Mouse (Mus musculus): ENCODE measurements around the gene Ube2e1.
"Not testable (repeated sequence)": the region's sequence is repeated elsewhere in the genome, so short reads cannot be mapped to it uniquely, and the experiment has no call there.

The Ube2e1 gene

DNA sequence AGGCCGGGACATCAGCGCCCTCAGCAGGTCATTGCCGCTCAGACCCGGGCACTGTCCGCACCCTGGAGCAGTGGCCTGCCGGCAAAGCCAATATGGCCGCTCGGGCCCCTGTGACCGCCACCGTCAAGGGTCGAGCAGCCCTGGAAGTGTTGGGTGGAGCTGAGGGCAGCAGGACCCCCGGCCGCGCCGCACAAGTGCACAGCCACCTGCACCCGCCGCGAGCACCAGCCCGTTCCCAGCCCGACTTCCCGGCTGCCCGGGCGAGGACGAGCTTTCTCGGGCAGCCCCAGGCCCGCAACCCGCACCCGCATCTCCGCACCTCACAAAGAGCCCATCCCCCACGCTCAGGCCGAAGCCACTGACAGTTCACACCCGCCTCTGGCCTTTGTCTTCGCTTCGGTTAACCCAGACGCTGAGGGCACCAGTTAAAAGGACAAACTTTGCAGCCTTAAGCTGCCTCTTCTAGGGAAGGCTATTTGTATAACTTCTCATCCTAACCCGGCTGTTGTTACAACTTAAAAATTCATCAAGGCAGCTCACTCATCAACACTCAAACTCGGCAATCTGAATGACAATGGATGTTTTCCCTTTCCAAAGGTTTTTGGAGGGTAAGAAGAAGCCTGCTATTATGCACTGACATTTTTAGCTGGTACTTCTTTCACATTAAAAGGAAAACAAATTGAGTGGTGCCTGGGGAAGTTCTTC is 4.5 kb downstream of the Ube2e1 start:
- no peak for DNase-seq (ENCODE audit: low read depth, low spot score)

GRCm38 (mm10) chr14:18317457-18318411 is 13.9 kb downstream of the Ube2e1 start:
- DNase-seq (ENCODE audit: low read depth, low spot score), result no peak

DNA sequence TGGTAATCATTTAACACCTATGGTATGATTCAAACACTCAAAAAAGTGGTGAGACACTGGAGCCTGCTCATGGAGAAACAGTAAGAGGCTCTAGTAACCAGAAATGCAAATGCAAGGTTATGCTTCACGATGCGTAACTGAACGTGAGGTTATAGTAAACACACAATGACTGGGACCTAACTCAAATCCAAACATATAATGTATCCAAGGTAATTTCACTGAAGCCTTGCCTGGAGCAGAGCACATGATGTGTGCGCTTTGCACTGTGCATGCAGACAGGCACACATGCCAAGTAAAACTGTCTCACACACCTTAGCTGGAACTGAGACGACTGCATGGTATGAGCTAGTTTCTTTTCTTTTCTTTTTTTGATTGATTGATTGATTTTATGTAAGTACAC is 27.5 kb downstream of the Ube2e1 start:
- no peak for DNase-seq (ENCODE audit: low read depth, low spot score)

GRCm38 (mm10) chr14:18303262-18303661 is 28.4 kb downstream of the Ube2e1 start:
- DNase-seq (ENCODE audit: low read depth, low spot score), result no peak

- no peak for DNase-seq (ENCODE audit: low read depth, low spot score)
Observed at GRCm38 (mm10) chr14:18302750-18303149, 28.9 kb downstream of the Ube2e1 start.

- no peak for DNase-seq (ENCODE audit: low read depth, low spot score)
Observed at GRCm38 (mm10) chr14:18301591-18301990, 30.1 kb downstream of the Ube2e1 start.

DNA sequence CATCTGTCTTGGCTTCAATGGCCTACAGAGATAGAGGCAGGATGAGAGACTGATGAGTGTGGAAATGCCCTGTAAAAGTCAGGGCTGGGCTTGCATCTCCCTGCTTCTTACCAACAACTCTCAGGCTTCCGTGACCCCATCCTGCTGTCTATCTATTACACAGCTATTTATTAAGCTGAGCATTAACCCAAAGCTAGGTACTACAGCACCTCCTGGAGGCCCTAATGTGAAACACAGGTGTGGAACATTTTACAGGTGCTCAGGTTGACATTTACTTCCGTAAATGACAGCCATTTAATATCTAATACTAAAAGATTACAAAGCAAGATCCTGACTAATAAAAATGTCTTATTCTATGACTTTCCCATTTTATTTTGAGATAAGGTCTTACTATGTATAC is 31.0 kb downstream of the Ube2e1 start:
- DNase-seq (ENCODE audit: low read depth, low spot score), result no peak

DNA sequence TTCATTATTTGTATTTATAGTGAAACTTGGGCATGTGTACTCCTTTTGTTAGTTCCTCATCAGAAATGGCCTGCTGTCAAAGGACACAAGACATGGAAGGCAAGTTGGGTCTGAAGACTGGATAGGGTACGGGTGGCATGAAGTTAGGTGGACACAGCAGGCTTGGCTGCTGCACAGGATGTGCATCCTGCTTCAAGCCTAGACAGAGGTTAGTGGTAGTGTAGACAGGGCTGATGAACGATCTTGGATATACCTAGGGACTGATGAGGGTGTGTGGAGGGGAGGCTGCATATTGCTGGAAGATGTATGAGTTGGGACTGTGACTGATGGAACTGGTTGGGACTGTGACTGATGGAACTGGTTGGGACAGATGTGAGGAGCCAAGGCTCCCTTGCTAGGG is 32.8 kb downstream of the Ube2e1 start:
- no peak for DNase-seq (ENCODE audit: low read depth, low spot score)

GRCm38 (mm10) chr14:18297441-18297840 is 34.2 kb downstream of the Ube2e1 start:
- DNase-seq (ENCODE audit: low read depth, low spot score), result no peak

GRCm38 (mm10) chr14:18292578-18292977 is 39.1 kb downstream of the Ube2e1 start:
- DNase-seq (ENCODE audit: low read depth, low spot score), result no peak

- no peak for DNase-seq (ENCODE audit: low read depth, low spot score)
Observed at GRCm38 (mm10) chr14:18292111-18292510, 39.5 kb downstream of the Ube2e1 start.

GRCm38 (mm10) chr14:18287391-18287790 is 44.3 kb downstream of the Ube2e1 start:
- DNase-seq (ENCODE audit: low read depth, low spot score), result no peak

GRCm38 (mm10) chr14:18286441-18286840 is 45.2 kb downstream of the Ube2e1 start:
- DNase-seq (ENCODE audit: low read depth, low spot score), result no peak

GRCm38 (mm10) chr14:18285476-18285875 is 46.2 kb downstream of the Ube2e1 start:
- DNase-seq (ENCODE audit: low read depth, low spot score), result no peak

DNA sequence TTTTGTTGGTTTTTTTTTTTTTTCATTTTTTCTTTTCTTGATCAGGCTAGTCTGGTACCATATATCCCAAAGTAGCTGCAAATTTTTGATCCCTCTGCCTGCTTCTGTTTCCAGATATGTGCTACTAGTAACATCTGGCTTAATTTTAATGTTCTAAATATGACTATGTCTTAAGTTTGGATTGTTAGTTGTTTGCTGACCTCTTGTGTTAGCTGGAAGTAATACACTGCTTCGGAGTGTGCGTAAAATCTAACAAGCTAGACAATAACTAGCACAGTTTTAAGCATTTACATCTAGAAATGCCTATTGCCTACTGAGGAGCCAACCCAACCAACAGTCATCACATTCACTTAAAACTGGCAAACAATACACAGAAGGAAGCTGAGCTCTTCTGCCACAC is 47.1 kb downstream of the Ube2e1 start:
- peak; percentile 33 for DNase-seq (ENCODE audit: low read depth, low spot score)

DNA sequence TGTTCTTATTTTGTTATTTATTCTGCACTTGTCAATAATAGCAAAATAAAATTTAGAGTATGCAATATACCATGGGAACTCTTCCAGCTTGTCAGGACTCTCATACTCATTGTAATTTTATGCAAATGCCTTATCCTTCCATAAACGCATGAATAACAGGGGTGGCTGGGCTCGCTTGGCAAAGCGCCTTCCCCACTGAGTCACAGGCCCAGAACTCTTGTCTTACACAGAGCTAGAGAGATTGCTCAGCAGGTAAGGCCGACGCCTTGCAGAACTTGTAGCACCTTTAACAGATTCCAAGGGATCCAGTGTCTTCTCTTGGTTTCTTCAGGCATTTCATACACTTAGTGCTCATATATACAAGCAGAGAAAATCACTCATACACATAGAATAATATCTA is 51.3 kb downstream of the Ube2e1 start:
- no peak for DNase-seq (ENCODE audit: low read depth, low spot score)

DNA sequence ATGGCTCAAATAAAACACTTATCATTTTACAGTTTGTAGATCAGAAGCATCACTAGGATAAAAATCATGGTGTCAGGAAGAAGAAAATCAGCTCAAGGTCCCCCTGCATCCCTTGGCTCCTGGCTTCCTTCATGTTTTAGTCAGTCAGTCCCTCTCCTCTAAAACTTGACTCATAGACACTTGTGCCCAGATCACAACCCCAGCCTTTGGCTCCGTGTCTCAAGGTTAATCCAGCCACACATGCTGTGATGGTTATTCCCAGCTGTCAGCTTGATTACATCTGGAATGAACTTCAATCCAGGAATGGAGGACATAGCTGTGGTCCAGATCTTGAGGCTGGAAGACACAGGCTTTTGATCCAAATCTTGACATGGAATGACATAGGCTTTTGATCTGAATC is 57.1 kb downstream of the Ube2e1 start:
- no peak for DNase-seq (ENCODE audit: low read depth, low spot score)

- no peak for DNase-seq (ENCODE audit: low read depth, low spot score)
Observed at GRCm38 (mm10) chr14:18271666-18272065, 60.0 kb downstream of the Ube2e1 start.

DNA sequence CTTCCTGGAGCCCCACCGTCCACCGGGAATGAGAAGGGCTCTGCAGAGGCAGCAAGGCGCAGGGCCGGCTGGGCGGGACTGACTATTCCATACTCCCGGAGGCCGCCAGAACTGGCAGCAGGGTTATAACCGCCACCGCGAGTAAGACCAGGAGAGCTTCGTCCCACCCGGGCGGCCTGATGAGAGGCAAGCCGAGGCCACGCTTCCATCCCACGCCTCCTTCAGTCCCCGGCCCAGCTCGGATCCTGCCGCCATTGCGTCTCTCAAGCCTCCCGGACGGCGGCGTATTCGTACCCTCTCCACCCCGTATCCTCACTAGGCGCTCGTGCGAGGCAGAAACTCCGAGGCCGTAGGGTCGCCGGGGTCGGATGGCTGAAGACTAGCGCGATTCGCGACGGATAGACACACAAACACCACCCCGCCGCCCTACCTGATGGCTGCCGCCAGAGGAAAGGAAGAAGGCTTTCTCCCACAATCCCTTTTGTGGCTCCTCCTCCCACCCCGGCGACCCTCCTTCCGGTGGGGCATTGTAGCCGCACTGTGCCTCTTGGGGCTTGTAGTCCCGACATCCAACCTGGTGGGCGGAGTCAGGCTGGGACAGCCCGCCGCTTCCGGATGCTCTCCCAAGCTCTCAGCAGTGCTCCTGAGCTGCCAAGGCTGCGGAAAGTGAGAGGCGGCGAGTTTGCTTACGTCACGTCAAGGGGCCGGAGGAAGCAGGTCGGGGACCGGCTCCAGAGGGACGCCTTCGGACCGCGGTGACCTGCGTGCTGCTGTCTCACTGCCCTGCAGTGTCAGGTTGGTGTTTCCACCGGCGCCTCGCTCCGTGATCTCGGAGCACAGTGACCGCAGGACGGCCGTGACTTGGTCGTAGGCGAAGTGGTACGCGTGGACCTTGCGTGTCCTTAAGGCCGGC is 60.9 kb downstream of the Ube2e1 start, which contains the start of the genes Nkiras1 and Rpl15:
Gene Nkiras1, plus strand, starts transcription at position 608 of the 913 bp plus-strand sequence.
Gene Rpl15, minus strand, starts transcription at position 863 of the 913 bp plus-strand sequence.
- DNase-seq (ENCODE audit: low read depth, low spot score), result peak; percentile 94

DNA sequence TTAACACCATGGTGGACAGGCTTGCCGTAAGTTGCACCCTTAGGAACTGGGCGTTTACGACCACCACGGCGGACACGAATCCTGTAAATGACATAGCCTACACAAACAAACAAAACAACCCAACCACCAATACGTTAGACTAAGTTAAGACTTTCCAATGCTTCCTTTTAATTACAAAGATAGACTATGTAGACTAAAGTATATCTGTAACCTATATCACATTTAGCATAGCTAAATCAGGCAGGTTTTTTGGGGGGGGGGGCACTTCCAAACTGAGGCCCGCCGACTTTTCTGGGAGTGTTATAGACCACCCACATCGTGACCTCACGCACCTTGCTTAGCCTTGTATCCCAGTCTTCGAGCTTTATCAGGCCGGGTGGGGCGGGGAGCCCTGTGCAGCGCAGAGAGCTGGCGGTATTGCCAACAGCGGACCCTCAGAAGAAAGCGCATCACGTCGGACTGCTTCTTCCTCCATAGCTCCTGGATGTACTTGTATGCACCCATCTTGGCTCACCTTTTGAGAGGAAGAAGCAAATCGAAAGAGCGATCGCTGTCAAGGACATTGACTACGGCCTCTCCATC is 61.6 kb downstream of the Ube2e1 start:
- DNase-seq (ENCODE audit: low read depth, low spot score), result not testable (repeated sequence)

- DNase-seq (ENCODE audit: low read depth, low spot score), result no peak
Observed at GRCm38 (mm10) chr14:18263427-18263826, 68.2 kb downstream of the Ube2e1 start.
